Mouse (Mus musculus): ENCODE results near the gene Gpr153.

Gpr153 gene

GRCm38 (mm10) chr4:152265791-152266190 is 8.2 kb upstream of the Gpr153 start:
- DNase-seq, result no peak

GRCm38 (mm10) chr4:152266236-152266895 is 7.7 kb upstream of the Gpr153 start:
- no peak for DNase-seq

GRCm38 (mm10) chr4:152267748-152268369 is 6.2 kb upstream of the Gpr153 start:
- DNase-seq, result no peak

- DNase-seq, result no peak
Observed at GRCm38 (mm10) chr4:152269967-152270366, 4.1 kb upstream of the Gpr153 start.

GRCm38 (mm10) chr4:152270599-152270998 is 3.4 kb upstream of the Gpr153 start:
- DNase-seq, result no peak

GRCm38 (mm10) chr4:152271334-152271733 is 2.7 kb upstream of the Gpr153 start:
- no peak for DNase-seq

- no peak for DNase-seq
Observed at GRCm38 (mm10) chr4:152272006-152272405, 2.0 kb upstream of the Gpr153 start.

- DNase-seq, result no peak
Observed at GRCm38 (mm10) chr4:152272449-152273049, 1.5 kb upstream of the Gpr153 start.

GRCm38 (mm10) chr4:152273191-152273590 is 841 bp upstream of the Gpr153 start:
- no peak for DNase-seq

- DNase-seq, result no peak
Observed at GRCm38 (mm10) chr4:152274681-152275131, 674 bp downstream of the Gpr153 start.

- DNase-seq, result peak in 1 of 2 experiments; percentile 43
Observed at GRCm38 (mm10) chr4:152276389-152277347, 2.6 kb downstream of the Gpr153 start.

GRCm38 (mm10) chr4:152277916-152278315 is 3.9 kb downstream of the Gpr153 start:
- no peak for DNase-seq

GRCm38 (mm10) chr4:152278986-152279385 is 5.0 kb downstream of the Gpr153 start:
- DNase-seq, result no peak

GRCm38 (mm10) chr4:152281601-152282000 is 7.6 kb downstream of the Gpr153 start:
- DNase-seq, result no peak

- DNase-seq, result no peak
Observed at GRCm38 (mm10) chr4:152282721-152283120, 8.7 kb downstream of the Gpr153 start.

- peak; percentile 92 to 93 for DNase-seq
Observed at GRCm38 (mm10) chr4:152283186-152283950, 9.3 kb downstream of the Gpr153 start.

- DNase-seq, result peak; percentile 59 to 62
Observed at GRCm38 (mm10) chr4:152285505-152285904, 11.5 kb downstream of the Gpr153 start.

- no peak for DNase-seq
Observed at GRCm38 (mm10) chr4:152286183-152286582, 12.2 kb downstream of the Gpr153 start.

GRCm38 (mm10) chr4:152286887-152287286 is 12.9 kb downstream of the Gpr153 start:
- peak; percentile 63 to 70 for DNase-seq

- DNase-seq, result no peak
Observed at GRCm38 (mm10) chr4:152287317-152288120, 13.5 kb downstream of the Gpr153 start.

GRCm38 (mm10) chr4:152288398-152288945 is 14.4 kb downstream of the Gpr153 start:
- DNase-seq, result no peak

All from B cell, adult 2 months (primary cell).